Mouse (Mus musculus): ENCODE measurements around the gene Cmtm7.

The Cmtm7 gene

GRCm38 (mm10) chr9:114801301-114801700 is 19.6 kb upstream of the Cmtm7 start:
- peaks cover 26% of the 10 kb centered on the region for H3K27me3 ChIP-seq (ENCODE audit: insufficient read depth, low read length)
- peak overlapping the region; percentile 52 for H3K4me3 ChIP-seq (replicated peaks; ENCODE audit: low read length)
- H3K4me1 ChIP-seq (replicated peaks; ENCODE audit: low read depth, low read length): peaks cover 61% of the 10 kb centered on the region
- no peaks in the 10 kb centered on the region for H3K9me3 ChIP-seq (ENCODE audit: low read length)
- no peaks in the 10 kb centered on the region for H3K36me3 ChIP-seq (ENCODE audit: insufficient read depth, low read length)
- TF ChIP-seq CTCF (conservative IDR thresholded peaks at IDR 0.05; ENCODE audit: low read length) (no peak), NANOG (IDR thresholded peaks at IDR 0.05; ENCODE audit: borderline replicate concordance, low read length) (no peak), POU5F1 (IDR thresholded peaks at IDR 0.05; ENCODE audit: borderline replicate concordance, low read length) (no peak)

DNA sequence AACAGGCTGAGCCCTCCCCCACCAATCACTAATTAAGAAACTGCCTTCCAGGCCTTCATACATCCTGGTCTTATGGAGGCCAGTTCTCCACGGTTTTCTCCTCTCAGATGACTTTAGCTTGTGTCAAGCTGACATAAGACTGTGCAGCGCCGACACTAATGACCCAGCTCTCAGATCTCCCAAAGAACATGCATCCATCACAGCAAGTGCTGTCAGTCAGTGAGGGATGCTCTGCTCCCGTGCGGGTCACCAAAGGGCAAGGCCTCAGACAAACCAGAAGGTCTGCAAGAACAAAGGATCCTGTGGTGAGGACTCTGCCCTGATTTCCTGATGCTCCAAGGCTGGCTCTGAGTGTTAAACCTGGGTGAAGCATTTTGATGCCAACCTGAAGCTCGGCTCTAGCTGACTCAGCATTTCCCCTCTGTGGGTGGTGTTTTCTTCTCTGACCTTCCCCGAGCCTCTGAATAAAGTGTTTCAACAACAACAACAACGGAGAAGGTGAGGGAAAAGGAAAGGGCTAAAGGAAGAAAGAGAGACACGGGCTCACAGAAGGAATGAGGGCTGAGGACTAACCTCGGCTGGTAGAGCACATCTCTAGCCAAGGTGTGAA is 17.9 kb upstream of the Cmtm7 start:
- H3K36me3 ChIP-seq (ENCODE audit: insufficient read depth, low read length): no peaks in the 10 kb centered on the region
- H3K4me3 ChIP-seq (replicated peaks; ENCODE audit: low read length): no peak overlapping the region
- TF ChIP-seq NANOG (IDR thresholded peaks at IDR 0.05; ENCODE audit: borderline replicate concordance, low read length) (no peak), POU5F1 (IDR thresholded peaks at IDR 0.05; ENCODE audit: borderline replicate concordance, low read length) (no peak), CTCF (conservative IDR thresholded peaks at IDR 0.05; ENCODE audit: low read length) (no peak)
- H3K4me1 ChIP-seq (replicated peaks; ENCODE audit: low read depth, low read length): peaks cover 52% of the 10 kb centered on the region
- no peaks in the 10 kb centered on the region for H3K9me3 ChIP-seq (ENCODE audit: low read length)
- H3K27me3 ChIP-seq (ENCODE audit: insufficient read depth, low read length): peaks cover 24% of the 10 kb centered on the region

DNA sequence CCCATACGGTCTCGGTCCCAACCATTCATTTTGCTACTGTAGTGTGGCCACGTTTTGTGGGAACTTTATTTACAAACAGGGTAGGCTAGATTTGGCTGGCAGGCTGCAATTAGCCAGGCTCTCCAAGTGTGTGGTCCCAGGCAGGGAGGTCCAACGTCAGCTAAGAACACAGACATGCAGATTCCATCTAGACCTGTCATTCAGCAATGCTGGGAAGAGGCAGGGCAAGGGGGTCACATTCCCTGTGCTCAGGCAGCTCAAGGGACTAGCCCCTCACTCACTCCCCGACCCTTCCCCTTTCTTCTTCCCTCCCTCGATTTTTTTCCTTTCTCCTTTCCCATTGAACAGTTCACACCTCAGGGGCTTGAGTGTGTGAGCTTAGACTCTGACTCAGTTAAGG is 17.2 kb upstream of the Cmtm7 start:
- H3K9me3 ChIP-seq (ENCODE audit: low read length): no peaks in the 10 kb centered on the region
- peaks cover 51% of the 10 kb centered on the region for H3K4me1 ChIP-seq (replicated peaks; ENCODE audit: low read depth, low read length)
- no peak for TF ChIP-seq CTCF (conservative IDR thresholded peaks at IDR 0.05; ENCODE audit: low read length)
- TF ChIP-seq POU5F1 (IDR thresholded peaks at IDR 0.05; ENCODE audit: borderline replicate concordance, low read length): no peak
- TF ChIP-seq NANOG (IDR thresholded peaks at IDR 0.05; ENCODE audit: borderline replicate concordance, low read length): no peak
- no peaks in the 10 kb centered on the region for H3K36me3 ChIP-seq (ENCODE audit: insufficient read depth, low read length)
- peaks cover 24% of the 10 kb centered on the region for H3K27me3 ChIP-seq (ENCODE audit: insufficient read depth, low read length)
- no peak overlapping the region for H3K4me3 ChIP-seq (replicated peaks; ENCODE audit: low read length)

GRCm38 (mm10) chr9:114797329-114798004 is 15.8 kb upstream of the Cmtm7 start:
- H3K27me3 ChIP-seq (ENCODE audit: insufficient read depth, low read length): peaks cover 24% of the 10 kb centered on the region
- peaks cover 51% of the 10 kb centered on the region for H3K4me1 ChIP-seq (replicated peaks; ENCODE audit: low read depth, low read length)
- no peak for TF ChIP-seq POU5F1 (IDR thresholded peaks at IDR 0.05; ENCODE audit: borderline replicate concordance, low read length)
- TF ChIP-seq CTCF (conservative IDR thresholded peaks at IDR 0.05; ENCODE audit: low read length): peak; percentile 96
- no peak overlapping the region for H3K4me3 ChIP-seq (replicated peaks; ENCODE audit: low read length)
- H3K36me3 ChIP-seq (ENCODE audit: insufficient read depth, low read length): no peaks in the 10 kb centered on the region
- no peaks in the 10 kb centered on the region for H3K9me3 ChIP-seq (ENCODE audit: low read length)

GRCm38 (mm10) chr9:114796473-114797050 is 14.9 kb upstream of the Cmtm7 start:
- Histone ChIP-seq H3K4me3 (replicated peaks; ENCODE audit: low read length) (no peak overlapping the region), H3K4me1 (replicated peaks; ENCODE audit: low read depth, low read length) (peaks cover 48% of the 10 kb centered on the region), H3K27me3 (ENCODE audit: insufficient read depth, low read length) (peaks cover 17% of the 10 kb centered on the region), H3K9me3 (ENCODE audit: low read length) (no peaks in the 10 kb centered on the region), H3K36me3 (ENCODE audit: insufficient read depth, low read length) (no peaks in the 10 kb centered on the region)
- TF ChIP-seq NANOG (IDR thresholded peaks at IDR 0.05; ENCODE audit: borderline replicate concordance, low read length) (no peak), CTCF (conservative IDR thresholded peaks at IDR 0.05; ENCODE audit: low read length) (no peak), POU5F1 (IDR thresholded peaks at IDR 0.05; ENCODE audit: borderline replicate concordance, low read length) (no peak)

DNA sequence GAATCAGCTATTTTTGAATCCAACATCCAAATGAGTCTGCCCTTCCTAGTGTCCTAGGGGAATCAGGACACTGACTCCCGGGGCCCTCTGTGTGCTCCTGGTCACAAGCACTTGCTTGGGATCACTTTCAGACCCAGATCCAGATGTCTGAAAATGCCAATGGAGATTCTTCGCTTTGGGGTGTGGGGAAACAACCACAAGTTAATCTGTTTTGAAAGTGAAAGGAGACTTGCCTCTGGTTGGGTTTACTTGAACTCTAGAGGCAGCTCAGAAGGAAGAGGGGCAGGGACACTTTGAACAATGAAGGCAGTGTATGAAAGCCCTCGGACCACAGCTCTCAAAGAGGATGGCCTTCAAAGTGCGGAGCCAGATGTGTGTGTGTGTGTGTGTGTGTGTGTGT is 12.8 kb upstream of the Cmtm7 start:
- Histone ChIP-seq H3K27me3 (ENCODE audit: insufficient read depth, low read length) (0 out of 2 replicates have a peak, but pooled peaks cover 2% of the 10 kb centered on the region), H3K36me3 (ENCODE audit: insufficient read depth, low read length) (no peaks in the 10 kb centered on the region), H3K9me3 (ENCODE audit: low read length) (no peaks in the 10 kb centered on the region), H3K4me1 (replicated peaks; ENCODE audit: low read depth, low read length) (peaks cover 32% of the 10 kb centered on the region), H3K4me3 (replicated peaks; ENCODE audit: low read length) (no peak overlapping the region)
- TF ChIP-seq POU5F1 (IDR thresholded peaks at IDR 0.05; ENCODE audit: borderline replicate concordance, low read length) (no peak), CTCF (conservative IDR thresholded peaks at IDR 0.05; ENCODE audit: low read length) (no peak), NANOG (IDR thresholded peaks at IDR 0.05; ENCODE audit: borderline replicate concordance, low read length) (no peak)

DNA sequence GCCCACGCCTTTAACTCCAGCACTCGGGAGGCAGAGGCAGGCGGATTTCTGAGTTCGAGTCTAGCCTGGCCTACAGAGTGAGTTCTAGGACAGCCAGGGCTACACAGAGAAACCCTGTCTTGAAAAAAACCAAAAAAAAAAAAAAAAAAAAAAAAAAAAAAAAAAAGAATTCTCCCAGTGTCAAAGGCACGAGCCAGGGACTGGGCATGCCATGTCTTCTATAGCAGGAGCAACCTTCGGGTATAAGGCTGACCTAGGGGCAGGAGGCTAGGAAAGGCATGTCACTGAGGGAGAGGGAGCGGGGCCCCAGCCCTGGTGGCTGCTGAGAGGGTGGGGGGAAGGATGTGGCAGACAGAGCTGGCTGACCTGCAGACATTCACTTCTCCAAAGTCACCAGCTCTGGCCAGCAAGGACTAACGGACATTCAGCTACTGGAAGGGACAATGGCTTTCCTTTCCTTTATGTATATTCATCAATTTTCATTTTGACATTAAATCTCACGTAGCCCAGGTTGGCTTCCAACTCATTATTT is 12.2 kb upstream of the Cmtm7 start:
- no peak overlapping the region for H3K4me3 ChIP-seq (replicated peaks; ENCODE audit: low read length)
- TF ChIP-seq POU5F1 (IDR thresholded peaks at IDR 0.05; ENCODE audit: borderline replicate concordance, low read length): no peak
- TF ChIP-seq NANOG (IDR thresholded peaks at IDR 0.05; ENCODE audit: borderline replicate concordance, low read length): no peak
- no peak for TF ChIP-seq CTCF (conservative IDR thresholded peaks at IDR 0.05; ENCODE audit: low read length)
- no peaks in the 10 kb centered on the region for H3K9me3 ChIP-seq (ENCODE audit: low read length)
- no peaks in the 10 kb centered on the region for H3K36me3 ChIP-seq (ENCODE audit: insufficient read depth, low read length)
- peaks cover 26% of the 10 kb centered on the region for H3K4me1 ChIP-seq (replicated peaks; ENCODE audit: low read depth, low read length)
- no peaks in the 10 kb centered on the region for H3K27me3 ChIP-seq (ENCODE audit: insufficient read depth, low read length)

DNA sequence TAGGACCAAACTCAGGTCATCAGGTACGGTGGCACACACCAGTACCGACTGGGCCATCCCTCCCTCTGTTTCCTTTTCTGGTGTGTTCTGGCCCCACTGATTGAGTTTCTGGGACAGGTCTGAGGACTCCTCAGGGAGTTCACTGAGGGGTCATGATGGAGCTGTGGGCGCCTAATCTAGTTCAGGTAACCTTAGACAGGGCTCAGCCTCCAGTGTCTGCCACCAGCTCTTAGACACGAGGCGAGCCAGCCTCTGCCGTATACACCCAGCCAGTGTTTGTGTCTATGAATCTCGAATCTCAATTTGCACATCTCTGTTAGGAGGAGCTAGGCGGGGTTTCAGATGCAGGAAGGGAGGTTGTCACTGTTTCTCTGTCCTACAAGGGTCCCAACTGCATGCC is 8.3 kb upstream of the Cmtm7 start:
- H3K4me3 ChIP-seq (replicated peaks; ENCODE audit: low read length): no peak overlapping the region
- no peaks in the 10 kb centered on the region for H3K27me3 ChIP-seq (ENCODE audit: insufficient read depth, low read length)
- peaks cover 9% of the 10 kb centered on the region for H3K9me3 ChIP-seq (ENCODE audit: low read length)
- H3K4me1 ChIP-seq (replicated peaks; ENCODE audit: low read depth, low read length): peaks cover 37% of the 10 kb centered on the region
- no peaks in the 10 kb centered on the region for H3K36me3 ChIP-seq (ENCODE audit: insufficient read depth, low read length)
- TF ChIP-seq NANOG (IDR thresholded peaks at IDR 0.05; ENCODE audit: borderline replicate concordance, low read length) (no peak), POU5F1 (IDR thresholded peaks at IDR 0.05; ENCODE audit: borderline replicate concordance, low read length) (no peak), CTCF (conservative IDR thresholded peaks at IDR 0.05; ENCODE audit: low read length) (no peak)

All from E14TG2a.4 (cell line).